Mouse (Mus musculus) frontal cortex, adult (tissue): Measurements from ENCODE around the gene Fbxw8.

Source experiments
- ATAC-seq: cut with Nextera tagmentation; 2 replicates; pipeline ENCODE4 v1.9.2; 2017; ENCODE audit warnings: mild to moderate bottlenecking, moderate library complexity, mixed read lengths; ENCODE audit not compliant: low TSS enrichment

Fbxw8 gene

GRCm38 (mm10) chr5:118154839-118155564, at the start of gene Fbxw8:
Fbxw8 (minus strand) TSS chr5:118155464.
- ATAC-seq, result peak; percentile 91

- no peak for ATAC-seq
These were observed 49.6 kb upstream of the Fbxw8 start for GRCm38 (mm10) chr5:118204675-118205440.

- no peak for ATAC-seq
These were observed 44.4 kb upstream of the Fbxw8 start for GRCm38 (mm10) chr5:118199670-118200069.

GRCm38 (mm10) chr5:118197421-118197820, 42.2 kb upstream of the Fbxw8 start:
- ATAC-seq, result no peak

GRCm38 (mm10) chr5:118192221-118192620, 37.0 kb upstream of the Fbxw8 start:
- ATAC-seq, result no peak

- peak; percentile 58 for ATAC-seq
These were observed 35.2 kb upstream of the Fbxw8 start for GRCm38 (mm10) chr5:118190491-118190890.

GRCm38 (mm10) chr5:118188356-118188755, 33.1 kb upstream of the Fbxw8 start:
- no peak for ATAC-seq

GRCm38 (mm10) chr5:118186903-118187633, 31.8 kb upstream of the Fbxw8 start:
- ATAC-seq, result no peak

- ATAC-seq, result 0 out of 2 replicates have a peak, but pooled peaks have one; percentile 31
These were observed 22.4 kb upstream of the Fbxw8 start for GRCm38 (mm10) chr5:118177640-118178039.

GRCm38 (mm10) chr5:118175137-118175536, 19.9 kb upstream of the Fbxw8 start:
- ATAC-seq, result no peak

- no peak for ATAC-seq
These were observed 19.2 kb upstream of the Fbxw8 start for GRCm38 (mm10) chr5:118174310-118175009.

- ATAC-seq, result peak; percentile 32; the same call in 1 of the 2 replicates
These were observed 16.9 kb upstream of the Fbxw8 start for GRCm38 (mm10) chr5:118172078-118172723.

- peak; percentile 54 for ATAC-seq
These were observed 16.4 kb upstream of the Fbxw8 start for GRCm38 (mm10) chr5:118171665-118172064.

GRCm38 (mm10) chr5:118170888-118171529, 15.7 kb upstream of the Fbxw8 start:
- ATAC-seq, result no peak

- ATAC-seq, result no peak
These were observed 14.3 kb upstream of the Fbxw8 start for GRCm38 (mm10) chr5:118169222-118170221.

- ATAC-seq, result no peak
These were observed 12.3 kb upstream of the Fbxw8 start for GRCm38 (mm10) chr5:118167561-118167995.

- no peak for ATAC-seq
These were observed 10.2 kb upstream of the Fbxw8 start for GRCm38 (mm10) chr5:118165462-118165861.

GRCm38 (mm10) chr5:118164581-118164980, 9.3 kb upstream of the Fbxw8 start, which contains the start of gene Hrk:
Hrk (plus strand) TSS chr5:118164648.
- peak; percentile 20; the same call in 1 of the 2 replicates for ATAC-seq

- ATAC-seq, result no peak
These were observed 5.4 kb upstream of the Fbxw8 start for GRCm38 (mm10) chr5:118160691-118161090.
